Comparison of ENCODE assay signal across 8 mouse cellular contexts in genomic region chr2:32846805-32847467, GRCm38 (mm10). TPM values are rescaled to one million over a fixed set of nuclear protein-coding genes. Genes with fewer than 3 reads are reported as not detected.
DNase-seq lines count a peak whose midpoint lies in the region; ATAC-seq lines count a peak whose summit lies in the region.

Gene Stxbp1 (minus strand): TSS chr2:32847245.

- H3K36me3 ChIP-seq in hindbrain, embryonic 16.5 days (ENCODE audit: control insufficient read depth, insufficient read depth, low read length), result no peaks in the 10 kb centered on the region
- H3K36me3 ChIP-seq in megakaryocyte, embryonic 14.5 days (replicated peaks; ENCODE audit: low read length), result no peaks in the 10 kb centered on the region

- peak; percentile 85 to 94 for DNase-seq in cerebellum, postnatal 4 days (ENCODE audit: low spot score in 2 of 2)
- DNase-seq in gastrocnemius, adult 18-20 months (ENCODE audit: low spot score), result peak; percentile 88
- DNase-seq in left cerebral cortex, adult 8-10 months (ENCODE audit: low spot score in 2 of 2), result peak; percentile 61 to 91
- DNase-seq in right cerebral cortex, adult 2 months (ENCODE audit: low spot score in 2 of 2), result peak; percentile 83 to 87
- peak; percentile 58 for DNase-seq in urinary bladder, postnatal 10 days (ENCODE audit: low spot score)

- H3K27me3 ChIP-seq in hindbrain, embryonic 16.5 days (replicated peaks; ENCODE audit: control insufficient read depth, insufficient read depth, low read length), result no peaks in the 10 kb centered on the region
- peaks cover 32% of the 10 kb centered on the region for H3K27me3 ChIP-seq in megakaryocyte, embryonic 14.5 days (replicated peaks)

- WGBS in hindbrain, embryonic 16.5 days, result under 1% methylated on average over 36 of the region's 78 CpGs

- peak; percentile 67 for ATAC-seq in activated CD4-positive, CD25-positive, alpha-beta regulatory T cell, adult 4 months
- ATAC-seq in hindbrain, embryonic 16.5 days, result peak; percentile 94

- no peaks in the 10 kb centered on the region for H3K9me3 ChIP-seq in hindbrain, embryonic 16.5 days (ENCODE audit: control insufficient read depth, low read length)
- 0 out of 2 replicates have a peak, but pooled peaks cover 3% of the 10 kb centered on the region for H3K9me3 ChIP-seq in megakaryocyte, embryonic 14.5 days

- H3K4me3 ChIP-seq in hindbrain, embryonic 16.5 days (ENCODE audit: low read length), result peak within 1 kb of the TSS; percentile 90
- peak within 1 kb of the TSS; percentile 97 for H3K4me3 ChIP-seq in megakaryocyte, embryonic 14.5 days (replicated peaks)

- H3K27ac ChIP-seq in hindbrain, embryonic 16.5 days (ENCODE audit: low read depth, low read length), result peak within 1 kb of the TSS; percentile 94

- peak within 1 kb of the TSS; percentile 92 for H3K9ac ChIP-seq in hindbrain, embryonic 16.5 days (ENCODE audit: low read depth, low read length)

- peak within 1 kb of the TSS; percentile 65 for H3K4me2 ChIP-seq in hindbrain, embryonic 16.5 days (ENCODE audit: low read length)

- H3K4me1 ChIP-seq in hindbrain, embryonic 16.5 days (ENCODE audit: control insufficient read depth, insufficient read depth, low read depth, low read length), result peaks cover 13% of the 10 kb centered on the region
- H3K4me1 ChIP-seq in megakaryocyte, embryonic 14.5 days, result peaks cover 22% of the 10 kb centered on the region

RNA-seq across cellular contexts. Expression of gene Stxbp1, which starts in this region (rescaled TPM):
- 1 to 10 TPM; 2.4 to 2.9 TPM for polyA plus RNA-seq in activated CD4-positive, CD25-positive, alpha-beta regulatory T cell, adult 4 months (2017; shearing (Covaris generic))
- 1 to 10 TPM; 1.9 to 6.0 TPM for total RNA-seq in gastrocnemius, adult 18-20 months (2021)
- polyA plus RNA-seq in hindbrain, embryonic 16.5 days (2015; fragmentation: Nextera tagmentation; extraction: Ambion mirVana), result 357 and 362 TPM in 2 replicates
- total RNA-seq in left cerebral cortex, adult 8-10 months (2022), result 100 to 1,000 TPM; 883 to 958 (median 954) TPM
- polyA plus RNA-seq in megakaryocyte, embryonic 14.5 days (2012; ENCODE audit: insufficient read depth, low replicate concordance), result 1.6 TPM in 1 of 2 replicates, not detected in the other

Comparison
In these comparisons a context has a peak if more than half of its experiments do, and no peak if none do; other contexts are left out.
1. Peak in every context shown above with its lines: DNase-seq, ATAC-seq, H3K4me3 ChIP-seq and H3K27ac ChIP-seq.
2. RNA of gene Stxbp1 (total RNA-seq): 883 to 958 TPM in left cerebral cortex, adult 8-10 months; 1.9 to 6.0 TPM in gastrocnemius, adult 18-20 months; every median in the first group is over 100 times any median in the second.
3. RNA of gene Stxbp1 (polyA plus RNA-seq): 357 to 362 TPM in hindbrain, embryonic 16.5 days; 2.4 to 2.9 TPM in activated CD4-positive, CD25-positive, alpha-beta regulatory T cell, adult 4 months and 1.6 TPM in megakaryocyte, embryonic 14.5 days; every median in the first group is over 10 times any median in the second.